Mouse (Mus musculus) small intestine, adult 2 months (tissue): Measurements from ENCODE around the gene Gtpbp8.

ENCODE experiments used
- CTCF ChIP-seq: fragments of 200-500 bp; IDR thresholded peaks from 2 replicates; pipeline ENCODE4 v1.5.1; 2012; ENCODE audit warnings: low read depth, mild to moderate bottlenecking, control low read depth, inconsistent platforms, low read length, moderate library complexity, mixed read lengths; ENCODE audit not compliant: insufficient replicate concordance, insufficient read length; ENCODE audit errors: extremely low read depth
- POLR2A ChIP-seq: fragments of 200-500 bp; IDR thresholded peaks from 2 replicates; pipeline ENCODE4 v1.6.1; 2012; ENCODE audit warnings: low read depth, mild to moderate bottlenecking, control low read depth, inconsistent platforms, low read length, moderate library complexity

DNA sequence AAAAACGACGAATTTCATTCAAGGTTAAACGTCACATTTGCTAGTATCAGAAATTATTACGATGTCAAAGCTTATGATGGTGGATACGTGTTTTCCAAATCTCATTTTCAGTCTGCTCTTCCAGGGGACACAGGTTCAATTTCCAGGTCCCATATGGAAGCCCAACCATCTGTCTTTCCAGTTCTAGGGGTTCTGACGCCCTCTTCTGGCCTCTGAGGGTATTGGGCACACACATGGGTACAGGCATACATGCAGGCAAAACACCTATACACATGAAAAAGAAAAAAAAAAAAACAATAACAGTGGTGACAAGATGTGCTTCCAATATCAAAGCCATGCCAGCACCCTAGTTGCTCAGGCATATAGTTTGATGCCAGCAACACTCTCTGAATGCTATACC is 52.5 kb downstream of the Gtpbp8 start:
- TF ChIP-seq POLR2A (no peak), CTCF (no peak)
